In genomic region chr8:13466989-13467388, GRCm38 (mm10) we compare ENCODE assay signal across 10 mouse cellular contexts. TPM values are rescaled to one million over a fixed set of nuclear protein-coding genes. Genes with fewer than 3 reads are reported as not detected.
DNase-seq lines count a peak whose midpoint lies in the region; ATAC-seq and TF ChIP-seq lines count a peak whose summit lies in the region.
"Had no signal": no experiment of that assay in that cellular context is flagged by ENCODE, and none has a peak within 500 bp of the region (broad histone marks: within the 10 kb centered on the region; RNA-seq: fewer than 3 reads in every experiment).

No protein-coding gene starts in this region.

- H3K27ac ChIP-seq in forebrain, embryonic 11.5 days (ENCODE audit: low read depth, low read length) = no peak overlapping the region
- H3K27ac ChIP-seq: limb, embryonic 15.5 days had no signal

- H3K4me3 ChIP-seq in lung, adult 2 months (replicated peaks; ENCODE audit: extremely low read depth, low read depth, low read length) = no peak overlapping the region
- H3K4me3 ChIP-seq in forebrain, embryonic 11.5 days (ENCODE audit: low read depth, low read length) = no peak overlapping the region
- H3K4me3 ChIP-seq: limb, embryonic 15.5 days had no signal

- H3K4me1 ChIP-seq in lung, adult 2 months (ENCODE audit: control insufficient read depth, insufficient read depth, low read length) = no peaks in the 10 kb centered on the region; the same call in 1 of the 2 replicates
- H3K4me1 ChIP-seq in forebrain, embryonic 11.5 days (replicated peaks; ENCODE audit: control insufficient read depth, insufficient read depth, low read length) = no peaks in the 10 kb centered on the region
- H3K4me1 ChIP-seq: limb, embryonic 15.5 days had no signal

- no peak overlapping the region for H3K9ac ChIP-seq in forebrain, embryonic 11.5 days (ENCODE audit: low read length)
- H3K9ac ChIP-seq: limb, embryonic 15.5 days had no signal

- no peaks in the 10 kb centered on the region for H3K36me3 ChIP-seq in forebrain, embryonic 11.5 days (ENCODE audit: control insufficient read depth, insufficient read depth, low read length)

- no peak for TF ChIP-seq POLR2A in lung, adult 2 months (IDR thresholded peaks at IDR 0.05; ENCODE audit: borderline replicate concordance, extremely low read depth, low read depth, low read length)

- 67% methylated on average over 5 of the region's 5 CpGs for WGBS in lung, adult 2 months
- 70% methylated on average over 5 of the region's 5 CpGs for WGBS in forebrain, embryonic 11.5 days

- intact Hi-C loops in heart, postnatal 14 days (cut with DNase I) = no loop called here

- no peaks in the 10 kb centered on the region for H3K27me3 ChIP-seq in forebrain, embryonic 11.5 days (ENCODE audit: control insufficient read depth, insufficient read depth, low read length)
- H3K27me3 ChIP-seq: limb, embryonic 15.5 days had no signal

- no peak overlapping the region for H3K4me2 ChIP-seq in forebrain, embryonic 11.5 days (ENCODE audit: low read depth, low read length, severe bottlenecking)
- H3K4me2 ChIP-seq: limb, embryonic 15.5 days had no signal

- peak; percentile 53 for TF ChIP-seq CTCF in lung, adult 2 months (IDR thresholded peaks at IDR 0.05; ENCODE audit: insufficient read depth, low read length)

- ATAC-seq in forebrain, embryonic 11.5 days (replicated peaks; ENCODE audit: low FRiP score) = no peak

- no peaks in the 10 kb centered on the region for H3K9me3 ChIP-seq in forebrain, embryonic 11.5 days (ENCODE audit: control insufficient read depth, low read length)
- H3K9me3 ChIP-seq: limb, embryonic 15.5 days had no signal

- peak; percentile 86 for DNase-seq in heart, adult 11 months
- no peak for DNase-seq in heart, postnatal 14 days
- DNase-seq in lung, adult 2 months = no peak
- DNase-seq in lung, postnatal 36 days = no peak
- DNase-seq in ES-CJ7 (ENCODE audit: low read depth, low spot score) = peak; percentile 27
- peak; percentile 25 to 51 for DNase-seq in kidney, postnatal 36 days
- no peak for DNase-seq in c-Kit-positive CD71-positive TER-119-positive erythroid progenitor cells, embryonic 14.5 days (ENCODE audit: low spot score)
- no peak for DNase-seq in forebrain, embryonic 11.5 days (ENCODE audit: low spot score)
- DNase-seq: gastrocnemius, postnatal 10 days had no signal

RNA-seq across cellular contexts. Expression of gene Gas6, which starts 27.3 kb away (rescaled TPM):
- total RNA-seq in heart, postnatal 14 days (2021) = 100 to 1,000 TPM; 121 to 122 TPM
- polyA plus RNA-seq in lung, adult 2 months (2012; rRNA removed) = 245 and 264 TPM in 2 replicates
- 9.8 and 10.5 TPM in 2 replicates for polyA plus RNA-seq in forebrain, embryonic 11.5 days (2014; fragmentation: Nextera tagmentation; extraction: Ambion mirVana)

RNA-seq across cellular contexts. Expression of gene Tmem255b, which starts 32.0 kb away (rescaled TPM):
- total RNA-seq in heart, postnatal 14 days (2021) = 10 to 100 TPM; 13.8 to 14.6 TPM
- 5.5 and 7.3 TPM in 2 replicates for polyA plus RNA-seq in lung, adult 2 months (2012; rRNA removed)
- 0.39 TPM in 1 of 2 replicates, not detected in the other for polyA plus RNA-seq in forebrain, embryonic 11.5 days (2014; fragmentation: Nextera tagmentation; extraction: Ambion mirVana)

Comparison
In these comparisons a context has a peak if more than half of its experiments do, and no peak if none do; other contexts are left out.
1. DNase-seq: peak in heart, adult 11 months (single experiment), ES-CJ7 (single experiment) and kidney, postnatal 36 days (2 of 2); none in heart, postnatal 14 days (0 of 2), lung, adult 2 months (single experiment), lung, postnatal 36 days (single experiment), c-Kit-positive CD71-positive TER-119-positive erythroid progenitor cells, embryonic 14.5 days (single experiment) and forebrain, embryonic 11.5 days (single experiment).
2. RNA of gene Gas6, which starts 27.3 kb away (polyA plus RNA-seq): 245 to 264 TPM in lung, adult 2 months; 9.8 to 10.5 TPM in forebrain, embryonic 11.5 days; every median in the first group is over 10 times any median in the second.